Mouse (Mus musculus) embryo, embryonic 11.5 days (tissue): Measurements from ENCODE around the gene Pla2g1b.
"Not testable (repeated sequence)": the region's sequence is repeated elsewhere in the genome, so short reads cannot be mapped to it uniquely, and the experiment has no call there.

Experiments used
- DNase-seq: peaks from one replicate; pipeline ENCODE4 v3.0.0-alpha.2; 2012; ENCODE audit warnings: low read depth, low spot score

Pla2g1b gene

DNA sequence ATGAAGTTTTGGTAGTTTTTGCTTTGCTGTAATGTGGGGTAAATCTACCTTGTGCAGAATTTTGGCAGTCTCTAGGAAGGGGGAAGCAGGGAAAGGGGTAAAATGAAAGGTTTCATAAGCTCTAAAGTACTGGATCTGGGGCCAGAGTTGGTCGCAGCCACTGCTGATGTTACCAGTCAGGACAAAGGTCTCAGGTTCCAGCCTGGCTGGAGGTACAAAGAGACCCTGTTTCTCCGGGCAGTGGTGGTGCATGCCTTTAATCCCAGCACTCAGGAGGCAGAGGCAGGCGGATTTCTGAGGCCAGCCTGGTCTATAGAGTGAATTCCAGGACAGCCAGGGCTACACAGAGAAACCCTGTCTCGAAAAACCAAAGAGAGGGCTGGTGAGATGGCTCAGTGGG is 39.6 kb downstream of the Pla2g1b start:
- DNase-seq = not testable (repeated sequence)

DNA sequence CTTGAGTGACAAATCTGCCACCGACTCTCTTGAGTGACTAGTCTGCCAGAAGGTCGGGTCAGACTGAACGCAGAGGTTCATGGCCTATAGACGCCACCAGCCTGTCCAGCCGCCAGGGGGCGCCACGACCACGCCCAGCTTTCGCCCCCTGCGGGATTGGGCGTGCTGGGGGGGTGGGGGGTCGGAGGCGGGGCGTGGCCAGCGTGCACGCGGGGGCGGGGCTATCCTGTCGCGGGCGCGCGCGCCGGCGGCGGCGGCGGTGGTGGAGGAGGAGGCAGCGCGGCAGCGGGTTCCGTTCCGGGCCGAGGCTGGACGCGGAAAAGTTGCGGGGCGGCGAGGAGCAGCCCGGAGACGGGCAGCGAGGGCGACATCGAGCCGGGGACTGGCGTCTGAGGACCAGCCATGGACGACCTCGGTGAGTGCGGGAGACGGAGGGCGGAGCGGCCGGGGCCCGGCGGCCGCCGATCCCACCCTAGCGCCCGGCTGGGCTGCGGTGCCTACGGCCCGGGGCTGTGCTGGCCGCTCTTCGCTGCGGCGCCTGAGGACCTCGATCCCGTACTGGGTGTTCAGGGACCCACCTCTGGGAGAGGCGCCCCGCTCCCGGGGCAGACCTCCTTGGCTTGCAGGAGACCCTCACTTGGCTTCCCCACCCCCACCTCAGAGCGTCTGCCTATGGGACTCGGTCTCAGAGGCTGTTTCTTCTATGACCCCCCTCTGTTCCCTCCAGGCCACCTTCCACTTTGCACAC is 40.6 kb downstream of the Pla2g1b start, which contains the start of gene Pxn:
Gene Pxn (plus strand): TSS at position 223 of the 748 bp plus-strand sequence.
- peak; percentile 85 for DNase-seq

DNA sequence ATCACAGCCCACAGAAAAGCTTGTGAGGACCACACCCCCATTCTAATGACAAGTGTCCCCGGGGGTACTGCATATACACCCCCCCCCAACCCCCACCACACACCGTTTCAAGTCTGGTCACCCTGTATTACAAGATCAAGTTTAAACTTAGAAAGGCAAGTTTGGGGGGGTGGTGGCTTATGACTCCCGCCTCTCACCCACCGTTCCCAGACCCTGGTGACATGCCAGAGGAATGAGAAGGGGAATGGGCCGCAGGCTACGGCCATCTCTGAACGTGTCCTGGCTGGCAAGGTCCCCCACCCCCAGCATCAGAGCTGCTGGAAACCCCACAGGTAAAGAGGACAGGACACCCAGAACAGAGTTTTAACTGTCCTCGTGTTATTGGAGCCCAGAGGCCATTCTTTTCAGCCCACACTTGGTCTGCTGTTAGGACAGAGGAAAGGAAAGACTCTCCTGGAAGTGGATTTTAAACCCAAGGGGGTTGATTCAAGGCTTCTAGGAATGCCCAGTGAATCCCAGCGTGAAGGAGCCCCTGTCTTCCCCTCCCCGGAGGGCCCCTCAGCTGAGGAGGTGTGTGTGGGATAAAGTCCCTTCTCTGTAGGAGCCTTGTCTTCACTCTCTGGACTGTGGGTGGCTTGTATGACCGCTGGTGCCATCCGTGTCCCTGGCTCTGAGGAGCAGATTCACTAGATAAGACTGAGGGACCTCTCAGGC is 41.4 kb downstream of the Pla2g1b start:
- no peak for DNase-seq

GRCm38 (mm10) chr5:115507981-115508858 is 42.2 kb downstream of the Pla2g1b start:
- DNase-seq = no peak

GRCm38 (mm10) chr5:115508859-115509147 is 42.7 kb downstream of the Pla2g1b start:
- DNase-seq = no peak

- DNase-seq = no peak
Measured at GRCm38 (mm10) chr5:115509321-115509761, 43.3 kb downstream of the Pla2g1b start.

DNA sequence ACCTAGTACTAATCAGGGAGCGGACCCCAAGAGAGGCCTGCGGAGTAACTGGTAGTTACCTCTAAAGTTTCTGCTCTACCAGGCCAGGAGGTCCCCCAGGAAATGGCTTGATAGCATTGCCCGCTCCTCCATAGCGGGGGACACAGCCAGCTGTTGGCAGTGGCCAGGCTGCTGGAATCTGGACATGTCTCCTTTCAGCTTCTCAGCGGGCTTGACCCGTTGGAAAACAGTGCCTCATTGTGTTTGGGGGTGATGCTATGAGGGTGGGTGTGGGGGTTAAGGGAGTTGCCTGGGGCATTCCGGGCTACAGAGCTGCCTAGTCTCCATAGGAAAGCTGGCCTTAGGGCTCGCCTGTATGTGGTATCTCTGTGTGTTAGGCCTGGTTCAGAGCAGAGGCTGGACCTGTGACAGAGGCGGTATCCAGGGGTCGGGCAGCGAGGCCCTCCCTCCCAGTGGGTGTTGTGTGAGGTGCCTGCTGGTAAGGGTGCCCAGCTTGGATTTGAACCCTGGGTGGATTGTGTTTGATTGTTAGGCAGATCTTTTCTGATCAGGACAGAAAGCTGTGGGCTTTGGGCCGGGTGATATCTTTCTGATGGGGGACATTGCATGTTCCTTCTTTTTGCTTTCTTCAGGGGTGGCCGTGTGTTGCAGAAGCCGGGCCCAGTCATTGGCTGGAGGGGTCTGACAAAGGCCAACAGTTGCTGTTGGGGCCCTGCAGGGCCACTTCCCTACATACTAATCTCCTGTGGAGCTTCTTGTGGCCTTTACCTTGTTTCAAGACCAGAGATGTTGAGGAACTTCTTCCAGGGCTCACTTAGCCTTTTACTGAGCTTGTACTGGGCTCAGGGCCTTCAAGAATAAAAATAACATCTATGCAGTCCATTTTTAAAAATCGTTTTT is 44.0 kb downstream of the Pla2g1b start:
- DNase-seq = no peak

- DNase-seq = no peak
Measured at GRCm38 (mm10) chr5:115512375-115512774, 46.3 kb downstream of the Pla2g1b start.

GRCm38 (mm10) chr5:115513246-115513645 is 47.2 kb downstream of the Pla2g1b start:
- no peak for DNase-seq

DNA sequence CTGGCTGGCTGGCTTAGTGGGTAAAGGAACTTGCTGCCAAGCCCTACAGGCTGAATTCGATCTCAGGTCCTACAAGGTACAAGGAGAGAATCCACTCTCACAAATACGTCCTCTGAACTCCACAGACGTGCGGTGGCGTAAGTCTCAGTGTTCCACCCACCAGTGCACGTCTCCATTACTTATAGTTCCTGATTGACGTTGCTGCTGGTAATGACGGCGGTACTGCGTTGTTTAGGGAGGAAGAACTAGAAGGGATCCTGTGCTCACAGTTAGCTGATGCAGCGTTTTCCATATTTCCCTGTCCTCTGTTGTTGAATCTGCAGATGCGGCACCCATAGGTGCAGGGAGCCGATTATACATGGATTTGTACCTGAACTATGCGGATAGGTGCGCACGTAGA is 47.7 kb downstream of the Pla2g1b start:
- no peak for DNase-seq

DNA sequence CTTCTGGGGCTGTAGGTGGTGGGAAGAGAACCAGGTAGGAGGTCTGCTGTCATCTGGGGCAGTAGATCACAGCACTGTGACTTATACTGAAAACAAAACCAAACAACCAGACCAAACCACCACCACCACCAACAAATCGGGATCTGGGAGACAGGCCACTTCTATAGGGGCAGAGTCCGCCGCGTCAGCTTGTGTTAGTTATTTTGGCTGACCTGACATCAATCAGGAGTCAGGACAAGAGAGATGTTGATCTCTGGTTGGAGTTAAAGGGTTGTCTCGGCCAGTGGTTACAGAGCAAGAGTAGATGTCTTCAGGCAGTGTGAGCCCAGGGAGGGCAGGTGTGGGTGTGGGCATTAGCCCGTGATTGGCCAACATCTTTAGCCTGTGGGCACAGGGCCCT is 48.3 kb downstream of the Pla2g1b start:
- DNase-seq = no peak

- no peak for DNase-seq
Measured at GRCm38 (mm10) chr5:115514896-115515587, 49.0 kb downstream of the Pla2g1b start.

DNA sequence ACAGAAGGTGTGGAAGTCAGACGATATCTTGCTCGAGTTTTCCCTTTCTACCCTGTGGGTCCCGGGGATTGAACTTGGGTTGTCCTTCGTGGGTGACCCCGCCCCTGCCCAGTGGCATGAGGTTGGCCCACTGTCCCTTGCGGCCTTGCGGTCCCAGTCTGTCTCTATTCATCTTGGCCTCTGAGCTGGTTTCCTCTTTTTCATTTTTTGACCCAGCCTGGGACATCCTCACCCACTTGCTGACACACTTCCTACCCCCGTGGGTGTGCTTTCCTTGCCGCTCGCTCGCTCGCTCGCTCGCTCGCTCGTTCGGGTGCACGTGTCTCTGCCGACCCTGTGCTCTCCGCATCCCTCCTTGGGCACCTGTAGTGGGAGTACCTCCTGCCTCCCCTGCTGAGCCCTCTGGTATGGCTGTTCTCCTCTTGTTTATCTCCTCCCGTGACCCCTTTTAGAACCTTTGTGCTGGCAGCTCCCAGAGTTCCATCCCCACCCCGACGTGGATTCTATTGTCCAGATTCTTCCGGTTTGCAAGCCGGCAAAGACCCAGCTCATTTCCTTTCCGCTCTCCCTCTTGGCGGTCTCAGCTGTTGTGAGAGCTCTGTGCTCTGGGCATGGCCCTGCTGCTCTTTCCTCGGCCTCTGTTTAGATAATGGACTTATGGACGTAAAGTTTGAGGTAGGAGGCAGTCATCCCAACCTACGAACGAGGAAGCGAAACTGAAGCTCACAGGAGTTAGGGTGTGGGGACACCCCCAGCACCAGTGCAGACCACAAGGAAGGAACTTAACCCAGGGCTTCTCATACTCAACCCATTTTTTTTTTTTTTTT is 50.2 kb downstream of the Pla2g1b start:
- DNase-seq = no peak

- DNase-seq = no peak
Measured at GRCm38 (mm10) chr5:115516908-115517307, 50.8 kb downstream of the Pla2g1b start.

DNA sequence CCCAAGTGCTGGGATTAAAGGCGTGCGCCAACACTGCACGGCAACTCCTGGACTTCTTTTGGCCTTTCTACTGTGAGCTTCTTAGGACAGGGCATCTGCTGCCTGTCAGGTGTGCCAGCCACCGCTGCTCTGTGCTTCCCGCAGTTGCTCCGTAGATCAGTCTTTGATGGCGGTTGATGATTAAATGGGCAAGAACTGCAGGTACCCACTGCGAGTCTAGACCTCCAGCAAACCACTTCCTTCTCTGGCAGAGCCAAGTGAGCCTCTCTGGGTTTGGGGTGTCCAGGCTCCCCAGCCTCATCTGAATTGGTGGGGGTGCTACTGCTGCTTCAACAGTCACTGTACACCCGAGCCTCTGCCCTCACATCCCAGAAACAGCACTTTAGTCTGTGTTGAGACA is 51.4 kb downstream of the Pla2g1b start:
- no peak for DNase-seq

DNA sequence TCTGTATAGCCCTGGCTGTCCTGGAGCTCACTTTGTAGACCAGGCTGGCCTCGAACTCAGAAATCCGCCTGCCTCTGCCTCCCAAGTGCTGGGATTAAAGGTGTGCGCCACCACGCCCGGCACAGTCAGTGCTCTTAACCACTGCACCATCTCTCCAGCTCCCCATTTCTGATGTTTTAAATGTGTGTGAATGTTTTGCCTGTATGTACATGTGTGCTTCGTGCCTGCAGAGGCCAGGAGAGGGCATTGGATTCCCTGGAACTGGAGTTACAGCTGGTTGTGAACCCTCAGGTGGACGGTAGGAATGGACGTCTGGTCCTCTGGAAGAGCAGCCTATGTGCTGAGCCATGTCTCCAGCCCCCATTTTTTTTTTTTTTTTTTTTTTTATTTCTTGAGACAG is 52.2 kb downstream of the Pla2g1b start:
- DNase-seq = not testable (repeated sequence)

GRCm38 (mm10) chr5:115520325-115520869 is 54.3 kb downstream of the Pla2g1b start:
- DNase-seq = no peak

- no peak for DNase-seq
Measured at GRCm38 (mm10) chr5:115521553-115522461, 55.7 kb downstream of the Pla2g1b start.
